8 mouse cellular contexts compared by ENCODE assay signal in the genomic region with DNA sequence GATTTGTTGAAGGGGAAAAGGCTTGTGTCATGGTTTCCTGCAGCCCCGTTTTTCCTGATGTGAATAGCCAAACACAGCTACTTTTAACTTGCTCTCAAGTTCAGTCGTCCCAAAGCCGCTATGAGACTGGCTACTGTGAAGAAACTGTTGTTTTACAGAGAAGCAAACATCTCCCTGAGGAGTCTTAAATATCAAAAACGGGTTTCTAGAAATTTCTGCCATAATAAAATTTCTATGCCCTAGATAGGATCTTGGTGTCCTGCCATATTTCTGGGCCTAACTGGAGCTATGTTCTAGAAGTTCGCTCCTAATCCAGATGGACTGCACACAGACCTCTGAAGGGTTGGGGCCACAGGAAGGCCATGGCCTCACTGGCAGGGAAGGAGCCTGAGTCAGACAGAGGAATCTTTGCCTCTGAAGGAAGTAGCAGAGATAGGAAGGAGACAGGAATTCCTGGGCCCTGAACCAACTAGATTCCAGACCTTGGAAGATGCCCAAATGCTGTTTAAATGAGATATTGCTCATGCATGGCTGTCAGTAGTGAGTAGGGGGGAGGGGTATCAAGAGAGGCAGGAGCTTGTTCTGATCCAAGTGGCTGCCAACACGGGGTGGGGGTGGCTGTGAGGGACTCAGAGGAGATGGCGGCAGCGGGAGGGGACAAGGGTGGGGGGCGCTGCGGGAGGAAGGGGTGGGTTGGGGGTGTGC. TPM values are rescaled to one million over a fixed set of nuclear protein-coding genes. Genes with fewer than 3 reads are reported as not detected.
DNase-seq lines count a peak whose midpoint lies in the region; ATAC-seq and TF ChIP-seq lines count a peak whose summit lies in the region.

No protein-coding gene starts in this region.

- CTCF ChIA-PET in Patski (lab: Charles Lee) = interaction anchor here (0.8 to 1.2 kb wide), 4 partner anchors 12 to 33 kb away, joined by 3 to 4 read pairs (median 4); no protein-coding TSS in a partner anchor

- no peak for TF ChIP-seq CTCF in Patski (IDR thresholded peaks at IDR 0.05)
- no peak for TF ChIP-seq CTCF in lung, embryonic 14.5 days (IDR thresholded peaks at IDR 0.05; ENCODE audit: low read depth)

- no peak overlapping the region for H3K4me3 ChIP-seq in brown adipose tissue, adult 24 weeks (ENCODE audit: insufficient read depth, low read depth, low read length)
- H3K4me3 ChIP-seq in lung, embryonic 14.5 days (ENCODE audit: low read depth, low read length) = no peak overlapping the region
- H3K4me3 ChIP-seq in stomach, embryonic 14.5 days (ENCODE audit: low read depth, low read length) = no peak overlapping the region

- H3K4me1 ChIP-seq in brown adipose tissue, adult 24 weeks (ENCODE audit: control insufficient read depth, insufficient read depth, insufficient read length, low read length) = peaks cover 34% of the 10 kb centered on the region
- H3K4me1 ChIP-seq in lung, embryonic 14.5 days (ENCODE audit: insufficient read depth) = peaks cover 43% of the 10 kb centered on the region
- H3K4me1 ChIP-seq in stomach, embryonic 14.5 days (ENCODE audit: control insufficient read depth, insufficient read depth, low read length) = peaks cover 44% of the 10 kb centered on the region

- WGBS in lung, embryonic 14.5 days = 15% methylated on average over 10 of the region's 10 CpGs
- WGBS in stomach, embryonic 14.5 days = 26% methylated on average over 10 of the region's 10 CpGs

- peak overlapping the region; percentile 74 for H3K27ac ChIP-seq in brown adipose tissue, adult 24 weeks (replicated peaks; ENCODE audit: low read depth, low read length)
- H3K27ac ChIP-seq in lung, embryonic 14.5 days (ENCODE audit: low read depth) = peak overlapping the region; percentile 99
- H3K27ac ChIP-seq in stomach, embryonic 14.5 days (ENCODE audit: low read length) = peak overlapping the region; percentile 94

- DNase-seq in Patski (ENCODE audit: low read depth, low spot score) = peak; percentile 57
- peak; percentile 90 to 91 for DNase-seq in heart, adult 9 months (ENCODE audit: low spot score in 2 of 2)
- DNase-seq in kidney, adult 8-10 months = peak; percentile 70 to 88
- DNase-seq in lung, embryonic 14.5 days = peak; percentile 95
- DNase-seq in spleen, adult 12 weeks (ENCODE audit: low spot score) = no peak
- no peak for DNase-seq in embryo, embryonic 9.5 days (ENCODE audit: extremely low spot score)

- peak overlapping the region; percentile 34; the same call in 1 of the 2 replicates for H3K9ac ChIP-seq in lung, embryonic 14.5 days
- no peak overlapping the region for H3K9ac ChIP-seq in stomach, embryonic 14.5 days (replicated peaks; ENCODE audit: low read depth, low read length)

- H3K27me3 ChIP-seq in Patski = no peaks in the 10 kb centered on the region
- H3K27me3 ChIP-seq in lung, embryonic 14.5 days (ENCODE audit: insufficient read depth, low read length) = no peaks in the 10 kb centered on the region
- H3K27me3 ChIP-seq in stomach, embryonic 14.5 days (ENCODE audit: control insufficient read depth, insufficient read depth, low read length) = no peaks in the 10 kb centered on the region

- H3K4me2 ChIP-seq in lung, embryonic 14.5 days = peak overlapping the region; percentile 56
- 0 out of 2 replicates have a peak overlapping the region, but pooled peaks have one; percentile 21 for H3K4me2 ChIP-seq in stomach, embryonic 14.5 days (replicated peaks; ENCODE audit: low read depth, low read length)

- no peaks in the 10 kb centered on the region for H3K36me3 ChIP-seq in lung, embryonic 14.5 days (ENCODE audit: insufficient read depth)
- no peaks in the 10 kb centered on the region for H3K36me3 ChIP-seq in stomach, embryonic 14.5 days (ENCODE audit: control insufficient read depth, insufficient read depth, low read length)

- in situ Hi-C loops in Patski (cut with MboI; ENCODE audit: low pct_unique_long_range_greater_than_20kb) = loop anchor here (25.0 kb wide), 1 partner anchor 592 kb away; no protein-coding TSS in a partner anchor

- peak; percentile 42 for ATAC-seq in Patski
- peak; percentile 81 for ATAC-seq in lung, embryonic 14.5 days (ENCODE audit: insufficient read depth)
- peak; percentile 20; the same call in 1 of the 2 replicates for ATAC-seq in stomach, embryonic 14.5 days (ENCODE audit: insufficient number of reproducible peaks, insufficient read depth, low FRiP score, low read depth)

- H3K9me3 ChIP-seq in lung, embryonic 14.5 days (ENCODE audit: low read depth, low read length) = no peaks in the 10 kb centered on the region
- H3K9me3 ChIP-seq in stomach, embryonic 14.5 days (ENCODE audit: control insufficient read depth, low read depth, low read length) = no peaks in the 10 kb centered on the region

- POLR2A ChIA-PET in Patski (lab: Charles Lee) = no interaction called here

RNA-seq across cellular contexts. Expression of a gene that starts 31.3 kb away (rescaled TPM):
- 62.0 TPM for polyA plus RNA-seq in Patski (2021)
- 7.0 and 12.5 TPM in 2 replicates for polyA plus RNA-seq in brown adipose tissue, adult 24 weeks (2012; ENCODE audit: insufficient read depth, insufficient read length, missing spikeins)
- polyA plus RNA-seq in lung, embryonic 14.5 days (2014; fragmentation: Nextera tagmentation; extraction: Ambion mirVana) = 11.0 and 11.7 TPM in 2 replicates
- polyA plus RNA-seq in stomach, embryonic 14.5 days (2014; fragmentation: Nextera tagmentation; extraction: Ambion mirVana) = 10.4 and 10.8 TPM in 2 replicates

RNA-seq across cellular contexts. Expression of a gene that starts 39.6 kb away (rescaled TPM):
- not detected for polyA plus RNA-seq in Patski (2021)
- polyA plus RNA-seq in brown adipose tissue, adult 24 weeks (2012; ENCODE audit: insufficient read depth, insufficient read length, missing spikeins) = not detected in 2 replicates
- polyA plus RNA-seq in lung, embryonic 14.5 days (2014; fragmentation: Nextera tagmentation; extraction: Ambion mirVana) = not detected in 2 replicates
- 0.83 and 0.91 TPM in 2 replicates for polyA plus RNA-seq in stomach, embryonic 14.5 days (2014; fragmentation: Nextera tagmentation; extraction: Ambion mirVana)

Comparison
In these comparisons a context has a peak if more than half of its experiments do, and no peak if none do; other contexts are left out.
1. ATAC-seq: peak in every context shown above with its lines; median percentile 81 in lung, embryonic 14.5 days; 42 in Patski; 20 in stomach, embryonic 14.5 days.
2. DNase-seq: peak in Patski (single experiment), heart, adult 9 months (2 of 2), kidney, adult 8-10 months (2 of 2) and lung, embryonic 14.5 days (single experiment); none in spleen, adult 12 weeks (single experiment) and embryo, embryonic 9.5 days (single experiment).
3. Peak in every context shown above with its lines, with median percentiles within 50 percentile points of each other: H3K27ac ChIP-seq.